Mouse (Mus musculus): Measurements from ENCODE around the gene Cblb.

- TF ChIP-seq CTCF (IDR thresholded peaks at IDR 0.05; ENCODE audit: borderline replicate concordance, insufficient read depth, low read length) = no peak
- TF ChIP-seq POLR2A (IDR thresholded peaks at IDR 0.05; ENCODE audit: low read depth, low read length) = no peak
Observed at GRCm38 (mm10) chr16:52060100-52060719, 29.2 kb downstream of the Cblb start.
